Mouse (Mus musculus): ENCODE results near the gene Olfr1466.

Olfr1466 gene

GRCm38 (mm10) chr19:13338562-13338961 is at the start of gene Olfr1466:
TSS of gene Olfr1466 (plus strand) at chr19:13338862.
- no peak for DNase-seq (ENCODE audit: low read depth, low spot score)

GRCm38 (mm10) chr19:13315441-13315840 is 23.2 kb upstream of the Olfr1466 start, which contains the start of gene Olfr1465:
TSS of gene Olfr1465 (minus strand) at chr19:13315541.
- DNase-seq (ENCODE audit: low read depth, low spot score) = no peak

- DNase-seq (ENCODE audit: low read depth, low spot score) = no peak
These were observed 23.3 kb downstream of the Olfr1466 start, which contains the start of gene Olfr1467 for GRCm38 (mm10) chr19:13361936-13362335. TSS of gene Olfr1467 (plus strand) at chr19:13362236.
